Mouse (Mus musculus): ENCODE measurements around the gene Olfr1329. TPM values are rescaled to one million over a fixed set of nuclear protein-coding genes. Genes with fewer than 3 reads are reported as not detected.

Olfr1329 gene
- polyA plus RNA-seq (2012; rRNA removed; ENCODE audit: low replicate concordance), result not detected in 2 replicates

GRCm38 (mm10) chr4:118917365-118917764 lies at the start of gene Olfr1329:
Gene Olfr1329 (minus strand): TSS chr4:118917465.

GRCm38 (mm10) chr4:118961141-118961628 lies 43.9 kb upstream of the Olfr1329 start, which contains the start of gene Lao1:
Gene Lao1 (plus strand): TSS chr4:118961578.

GRCm38 (mm10) chr4:118938512-118938911 lies 21.2 kb upstream of the Olfr1329 start, which contains the start of gene Olfr1328:
Gene Olfr1328 (minus strand): TSS chr4:118938612.

GRCm38 (mm10) chr4:118888297-118888696 lies 29.0 kb downstream of the Olfr1329 start, which contains the start of gene Olfr1330:
Gene Olfr1330 (plus strand): TSS chr4:118888597.

Other genes starting within 250 kb of the Olfr1329 start
- gene Olfr1342, start 224.7 kb downstream of the Olfr1329 start, polyA plus RNA-seq (2012; rRNA removed; ENCODE audit: low replicate concordance), result 0.23 TPM in 1 of 2 replicates, not detected in the other
- gene Olfr1341, start 213.9 kb downstream of the Olfr1329 start, polyA plus RNA-seq (2012; rRNA removed; ENCODE audit: low replicate concordance), result not detected in 2 replicates
- not detected in 2 replicates for gene Olfr1340, start 197.3 kb downstream of the Olfr1329 start, polyA plus RNA-seq (2012; rRNA removed; ENCODE audit: low replicate concordance)
- gene Olfr1339, start 185.3 kb downstream of the Olfr1329 start, polyA plus RNA-seq (2012; rRNA removed; ENCODE audit: low replicate concordance), result not detected in 2 replicates
- not detected in 2 replicates for gene Olfr1338, start 158.7 kb downstream of the Olfr1329 start, polyA plus RNA-seq (2012; rRNA removed; ENCODE audit: low replicate concordance)
- not detected in 2 replicates for gene Olfr1337, start 134.9 kb downstream of the Olfr1329 start, polyA plus RNA-seq (2012; rRNA removed; ENCODE audit: low replicate concordance)
- not detected in 2 replicates for gene Olfr1335, start 107.5 kb downstream of the Olfr1329 start, polyA plus RNA-seq (2012; rRNA removed; ENCODE audit: low replicate concordance)
- not detected in 2 replicates for gene Olfr1333, start 81.2 kb downstream of the Olfr1329 start, polyA plus RNA-seq (2012; rRNA removed; ENCODE audit: low replicate concordance)
- gene Olfr1331, start 52.8 kb downstream of the Olfr1329 start, polyA plus RNA-seq (2012; rRNA removed; ENCODE audit: low replicate concordance), result not detected in 2 replicates
- gene Olfr1330, start 28.9 kb downstream of the Olfr1329 start, polyA plus RNA-seq (2012; rRNA removed; ENCODE audit: low replicate concordance), result not detected in 2 replicates
- gene Olfr1328, start 21.1 kb upstream of the Olfr1329 start, polyA plus RNA-seq (2012; rRNA removed; ENCODE audit: low replicate concordance), result not detected in 2 replicates
- 0.10 and 0.20 TPM in 2 replicates for gene Lao1, start 44.1 kb upstream of the Olfr1329 start, polyA plus RNA-seq (2012; rRNA removed; ENCODE audit: low replicate concordance)
- 41.3 and 50.4 TPM in 2 replicates for gene Slc2a1, start 191.2 kb upstream of the Olfr1329 start, polyA plus RNA-seq (2012; rRNA removed; ENCODE audit: low replicate concordance)